Mouse (Mus musculus) mouse trophoblast stem cell (cell line): Measurements from ENCODE around the gene Gm2237.
"Not testable (repeated sequence)": the region's sequence is repeated elsewhere in the genome, so short reads cannot be mapped to it uniquely, and the experiment has no call there.

Experiments
- in situ Hi-C, 2 experiments: fragments of 300-500 bp; cut with MseI, MboI; formaldehyde crosslinking; loops; 2 replicates in 1 of 2; 3 replicates in 1 of 2; pipeline ENCODE4 v1.15.1; 2025

Gene Gm2237

GRCm38 (mm10) chr14:19584804-19585667, at the start of gene Gm2237:
Gene Gm2237 (minus strand): TSS chr14:19585135.
- in situ Hi-C loops, result not testable (repeated sequence)

- in situ Hi-C loops, result not testable (repeated sequence)
These were observed 17.5 kb upstream of the Gm2237 start, which contains the start of gene Gm5458 for GRCm38 (mm10) chr14:19602481-19602880. Gene Gm5458 (minus strand): TSS chr14:19602581.

GRCm38 (mm10) chr14:19549863-19550262, 35.1 kb downstream of the Gm2237 start, which contains the start of gene Gm2244:
Gene Gm2244 (minus strand): TSS chr14:19549963.
- in situ Hi-C loops, result not testable (repeated sequence)
